Mouse (Mus musculus): ENCODE data around the gene Ssh1. TPM values are rescaled to one million over a fixed set of nuclear protein-coding genes. Genes with fewer than 3 reads are reported as not detected.
A peak's percentile ranks its signal among the peaks of the same experiment; 100 is the strongest.

The Ssh1 gene
- polyA plus RNA-seq, 1 experiment, result 3.7 TPM

- Histone ChIP-seq H3K4me3 (ENCODE audit: insufficient read depth, poor library complexity, severe bottlenecking) (peak overlapping the region; percentile 19), H3K79me3 (ENCODE audit: low read depth) (no peaks in the 10 kb centered on the region), H3K79me2 (ENCODE audit: control insufficient read depth, insufficient read depth) (no peaks in the 10 kb centered on the region), H3K36me3 (ENCODE audit: control insufficient read depth, insufficient read depth) (no peaks in the 10 kb centered on the region), H3ac (ENCODE audit: control insufficient read depth, insufficient read length, low read depth) (peak overlapping the region; percentile 46), H3K27me3 (ENCODE audit: control insufficient read depth, insufficient read depth, insufficient read length) (no peaks in the 10 kb centered on the region)
- no peak for TF ChIP-seq CTCF (IDR thresholded peaks at IDR 0.05; ENCODE audit: control insufficient read depth, insufficient read depth, insufficient read length)
- TF ChIP-seq FOSL1 (IDR thresholded peaks at IDR 0.05; ENCODE audit: insufficient read depth, low read length, poor library complexity, severe bottlenecking), result no peak
- TF ChIP-seq MYOD1 (IDR thresholded peaks at IDR 0.05; ENCODE audit: control insufficient read depth, insufficient read length, low read depth), result no peak
- no peak for TF ChIP-seq MYOG (IDR thresholded peaks at IDR 0.05; ENCODE audit: control insufficient read depth, extremely low read depth, insufficient read length)
- TF ChIP-seq MAX (IDR thresholded peaks at IDR 0.05), result no peak
- no peak for TF ChIP-seq CEBPB (IDR thresholded peaks at IDR 0.05; ENCODE audit: low read depth)
- TF ChIP-seq USF1 (IDR thresholded peaks at IDR 0.05; ENCODE audit: low read depth), result no peak
Observed at GRCm38 (mm10) chr5:113929950-113930647, 63.6 kb downstream of the Ssh1 start.

GRCm38 (mm10) chr5:113929526-113929925 lies 64.2 kb downstream of the Ssh1 start:
- Histone ChIP-seq H3K4me3 (ENCODE audit: insufficient read depth, poor library complexity, severe bottlenecking) (peak overlapping the region; percentile 19), H3K79me2 (ENCODE audit: control insufficient read depth, insufficient read depth) (no peaks in the 10 kb centered on the region), H3K36me3 (ENCODE audit: control insufficient read depth, insufficient read depth) (no peaks in the 10 kb centered on the region), H3K27me3 (ENCODE audit: control insufficient read depth, insufficient read depth, insufficient read length) (no peaks in the 10 kb centered on the region), H3ac (ENCODE audit: control insufficient read depth, insufficient read length, low read depth) (peak overlapping the region; percentile 46), H3K79me3 (ENCODE audit: low read depth) (no peaks in the 10 kb centered on the region)
- TF ChIP-seq MAX (IDR thresholded peaks at IDR 0.05) (no peak), FOSL1 (IDR thresholded peaks at IDR 0.05; ENCODE audit: insufficient read depth, low read length, poor library complexity, severe bottlenecking) (no peak), MYOD1 (IDR thresholded peaks at IDR 0.05; ENCODE audit: control insufficient read depth, insufficient read length, low read depth) (no peak), USF1 (IDR thresholded peaks at IDR 0.05; ENCODE audit: low read depth) (no peak), CEBPB (IDR thresholded peaks at IDR 0.05; ENCODE audit: low read depth) (no peak), CTCF (IDR thresholded peaks at IDR 0.05; ENCODE audit: control insufficient read depth, insufficient read depth, insufficient read length) (no peak), MYOG (IDR thresholded peaks at IDR 0.05; ENCODE audit: control insufficient read depth, extremely low read depth, insufficient read length) (no peak)

GRCm38 (mm10) chr5:113924608-113925007 lies 69.1 kb downstream of the Ssh1 start:
- Histone ChIP-seq H3K79me2 (ENCODE audit: control insufficient read depth, insufficient read depth) (no peaks in the 10 kb centered on the region), H3K4me3 (ENCODE audit: insufficient read depth, poor library complexity, severe bottlenecking) (no peak overlapping the region), H3ac (ENCODE audit: control insufficient read depth, insufficient read length, low read depth) (no peak overlapping the region), H3K79me3 (ENCODE audit: low read depth) (no peaks in the 10 kb centered on the region), H3K36me3 (ENCODE audit: control insufficient read depth, insufficient read depth) (no peaks in the 10 kb centered on the region), H3K27me3 (ENCODE audit: control insufficient read depth, insufficient read depth, insufficient read length) (no peaks in the 10 kb centered on the region)
- TF ChIP-seq MYOD1 (IDR thresholded peaks at IDR 0.05; ENCODE audit: control insufficient read depth, insufficient read length, low read depth) (no peak), FOSL1 (IDR thresholded peaks at IDR 0.05; ENCODE audit: insufficient read depth, low read length, poor library complexity, severe bottlenecking) (no peak), MAX (IDR thresholded peaks at IDR 0.05) (no peak), CEBPB (IDR thresholded peaks at IDR 0.05; ENCODE audit: low read depth) (no peak), CTCF (IDR thresholded peaks at IDR 0.05; ENCODE audit: control insufficient read depth, insufficient read depth, insufficient read length) (no peak), USF1 (IDR thresholded peaks at IDR 0.05; ENCODE audit: low read depth) (no peak), MYOG (IDR thresholded peaks at IDR 0.05; ENCODE audit: control insufficient read depth, extremely low read depth, insufficient read length) (no peak)

- TF ChIP-seq CTCF (IDR thresholded peaks at IDR 0.05; ENCODE audit: control insufficient read depth, insufficient read depth, insufficient read length), result no peak
- no peak for TF ChIP-seq MAX (IDR thresholded peaks at IDR 0.05)
- TF ChIP-seq MYOD1 (IDR thresholded peaks at IDR 0.05; ENCODE audit: control insufficient read depth, insufficient read length, low read depth), result no peak
- TF ChIP-seq CEBPB (IDR thresholded peaks at IDR 0.05; ENCODE audit: low read depth), result no peak
- no peak for TF ChIP-seq FOSL1 (IDR thresholded peaks at IDR 0.05; ENCODE audit: insufficient read depth, low read length, poor library complexity, severe bottlenecking)
- no peak for TF ChIP-seq MYOG (IDR thresholded peaks at IDR 0.05; ENCODE audit: control insufficient read depth, extremely low read depth, insufficient read length)
- no peak for TF ChIP-seq USF1 (IDR thresholded peaks at IDR 0.05; ENCODE audit: low read depth)
- Histone ChIP-seq H3K79me3 (ENCODE audit: low read depth) (no peaks in the 10 kb centered on the region), H3K79me2 (ENCODE audit: control insufficient read depth, insufficient read depth) (no peaks in the 10 kb centered on the region), H3K4me3 (ENCODE audit: insufficient read depth, poor library complexity, severe bottlenecking) (no peak overlapping the region), H3ac (ENCODE audit: control insufficient read depth, insufficient read length, low read depth) (no peak overlapping the region), H3K36me3 (ENCODE audit: control insufficient read depth, insufficient read depth) (no peaks in the 10 kb centered on the region), H3K27me3 (ENCODE audit: control insufficient read depth, insufficient read depth, insufficient read length) (no peaks in the 10 kb centered on the region)
Observed at GRCm38 (mm10) chr5:113921310-113922166, 72.2 kb downstream of the Ssh1 start.

GRCm38 (mm10) chr5:113919060-113919459 lies 74.6 kb downstream of the Ssh1 start:
- H3K79me3 ChIP-seq (ENCODE audit: low read depth), result no peaks in the 10 kb centered on the region
- no peaks in the 10 kb centered on the region for H3K79me2 ChIP-seq (ENCODE audit: control insufficient read depth, insufficient read depth)
- H3K36me3 ChIP-seq (ENCODE audit: control insufficient read depth, insufficient read depth), result no peaks in the 10 kb centered on the region
- no peak overlapping the region for H3ac ChIP-seq (ENCODE audit: control insufficient read depth, insufficient read length, low read depth)
- TF ChIP-seq USF1 (IDR thresholded peaks at IDR 0.05; ENCODE audit: low read depth) (no peak), CTCF (IDR thresholded peaks at IDR 0.05; ENCODE audit: control insufficient read depth, insufficient read depth, insufficient read length) (no peak), MAX (IDR thresholded peaks at IDR 0.05) (no peak), MYOD1 (IDR thresholded peaks at IDR 0.05; ENCODE audit: control insufficient read depth, insufficient read length, low read depth) (no peak), FOSL1 (IDR thresholded peaks at IDR 0.05; ENCODE audit: insufficient read depth, low read length, poor library complexity, severe bottlenecking) (no peak), CEBPB (IDR thresholded peaks at IDR 0.05; ENCODE audit: low read depth) (no peak), MYOG (IDR thresholded peaks at IDR 0.05; ENCODE audit: control insufficient read depth, extremely low read depth, insufficient read length) (no peak)
- no peaks in the 10 kb centered on the region for H3K27me3 ChIP-seq (ENCODE audit: control insufficient read depth, insufficient read depth, insufficient read length)
- H3K4me3 ChIP-seq (ENCODE audit: insufficient read depth, poor library complexity, severe bottlenecking), result no peak overlapping the region

All from C2C12 (cell line).